Mouse (Mus musculus) lung, postnatal 0 days (tissue): ENCODE data around the gene Phf21a. TPM values are rescaled to one million over a fixed set of nuclear protein-coding genes. Genes with fewer than 3 reads are reported as not detected.
A peak's percentile ranks its signal among the peaks of the same experiment; 100 is the strongest.
"Not testable (repeated sequence)": the region's sequence is repeated elsewhere in the genome, so short reads cannot be mapped to it uniquely, and the experiment has no call there.

Experiments
- ATAC-seq: fragments of 200-750 bp; cut with Nextera tagmentation; 2 replicates; pipeline ENCODE4 v1.8.0; 2017; ENCODE audit warnings: moderate library complexity
- DNase-seq: peaks from one replicate; pipeline ENCODE4 v3.0.0-alpha.2; 2016; ENCODE audit warnings: low spot score
- H3K27ac ChIP-seq: fragments of 300-500 bp; sonication (generic); 2 replicates; pipeline ENCODE4 v1.5.1; 2014; ENCODE audit warnings: antibody characterized with exemption, mild to moderate bottlenecking, low read length, mixed read lengths
- H3K27me3 ChIP-seq: fragments of 300-500 bp; sonication (generic); replicated peaks from 2 replicates; pipeline ENCODE4 v1.6.1; 2014; ENCODE audit warnings: low read length, mixed read lengths; ENCODE audit not compliant: insufficient read depth
- H3K36me3 ChIP-seq: fragments of 300-500 bp; sonication (generic); 2 replicates; pipeline ENCODE4 v1.6.1; 2014; ENCODE audit warnings: low read length, mixed read lengths; ENCODE audit not compliant: insufficient read depth
- H3K4me1 ChIP-seq: fragments of 300-500 bp; sonication (generic); 2 replicates; pipeline ENCODE4 v1.6.1; 2014; ENCODE audit warnings: antibody characterized with exemption, low read depth, low read length, mixed read lengths; ENCODE audit not compliant: insufficient read depth
- H3K4me2 ChIP-seq: fragments of 300-500 bp; sonication (generic); replicated peaks from 2 replicates; pipeline ENCODE4 v1.6.1; 2014; ENCODE audit warnings: low read depth, mild to moderate bottlenecking, low read length, moderate library complexity, mixed read lengths
- H3K4me3 ChIP-seq: fragments of 300-500 bp; sonication (generic); 2 replicates; pipeline ENCODE4 v1.5.1; 2014; ENCODE audit warnings: low read depth, low read length
- H3K9ac ChIP-seq: fragments of 300-500 bp; sonication (generic); replicated peaks from 2 replicates; pipeline ENCODE4 v1.6.1; 2014; ENCODE audit warnings: low read depth, mild to moderate bottlenecking
- H3K9me3 ChIP-seq: fragments of 300-500 bp; sonication (generic); 2 replicates; pipeline ENCODE4 v1.6.1; 2016; ENCODE audit warnings: low read length, mixed read lengths
- CTCF ChIP-seq: IDR thresholded peaks from 2 replicates; pipeline ENCODE4 v1.5.1; 2016; ENCODE audit warnings: antibody characterized with exemption, mild to moderate bottlenecking
- EP300 ChIP-seq: IDR thresholded peaks from 2 replicates; pipeline ENCODE4 v1.6.1; 2016; ENCODE audit warnings: antibody characterized with exemption, mild to moderate bottlenecking, control low read depth
- WGBS: fragments of 180-500 bp; shearing (Covaris S2); extraction: QIAGEN DNeasy Blood & Tissue Kit; methylation state at CpG from one replicate; pipeline ENCODE4 v1.1.7; 2014; 5-methylcytosine and 5-hydroxymethylcytosine counted together
- polyA plus RNA-seq: library from polyadenylated mRNA; unstranded; fragments of >200 nt; fragmentation: Nextera tagmentation; extraction: Ambion mirVana; gene quantifications from 2 replicates; pipeline ENCODE4 v1.2.1, GENCODE M21; 2015

Phf21a gene
- polyA plus RNA-seq, 1 experiment from 2014 or later = 12.9 TPM

DNA sequence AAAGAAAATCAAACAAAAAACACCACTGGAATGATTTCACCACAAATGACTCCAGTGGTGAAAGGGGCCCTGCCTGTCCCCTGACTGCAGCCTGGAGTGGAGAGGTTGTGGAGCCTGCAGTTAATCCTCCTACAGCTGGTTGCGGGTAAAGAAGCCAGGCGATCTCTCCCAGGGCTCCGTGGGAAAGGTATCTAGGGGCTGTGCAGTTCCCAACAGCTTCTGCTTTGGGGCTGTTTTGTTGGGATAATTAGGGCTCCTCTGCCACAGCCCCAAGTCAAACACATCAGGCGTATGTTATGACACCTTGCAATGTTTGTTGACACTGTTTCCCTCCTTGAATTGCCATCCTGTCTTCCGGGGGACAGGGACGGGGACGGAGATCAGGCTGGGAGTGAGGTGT, 47.5 kb downstream of the Phf21a start:
- WGBS = 23% methylated on average over 7 of the region's 7 CpGs
- ATAC-seq = no peak
- Histone ChIP-seq H3K27me3 (no peaks in the 10 kb centered on the region), H3K9ac (no peak overlapping the region), H3K27ac (no peak overlapping the region), H3K9me3 (no peaks in the 10 kb centered on the region), H3K4me3 (peak overlapping the region; percentile 31), H3K36me3 (no peaks in the 10 kb centered on the region), H3K4me1 (peaks cover 3% of the 10 kb centered on the region; the same call in 1 of the 2 replicates), H3K4me2 (peak overlapping the region; percentile 62)
- DNase-seq = no peak
- no peak for TF ChIP-seq CTCF
- TF ChIP-seq EP300 = no peak

DNA sequence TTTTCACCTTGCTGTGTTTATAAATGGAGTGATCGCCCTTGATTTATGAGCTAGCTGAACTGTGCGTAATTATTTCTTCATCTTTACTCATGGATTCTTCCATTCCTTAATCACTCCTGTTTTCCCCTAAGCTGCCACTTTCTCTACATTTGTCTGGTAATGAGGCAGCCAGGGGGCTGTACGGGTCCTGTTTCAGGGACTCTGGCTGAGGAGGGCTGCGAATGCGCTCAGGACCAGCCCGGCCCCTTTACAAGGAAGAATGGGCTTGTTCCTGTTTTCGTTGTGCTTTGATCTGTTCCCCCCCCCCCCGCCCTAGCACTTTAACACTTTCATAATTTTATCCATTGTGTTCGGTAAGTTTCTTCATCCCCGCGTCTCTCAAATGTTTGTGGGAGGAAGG, 48.2 kb downstream of the Phf21a start:
- H3K27me3 ChIP-seq = no peaks in the 10 kb centered on the region
- H3K27ac ChIP-seq = no peak overlapping the region
- no peaks in the 10 kb centered on the region for H3K36me3 ChIP-seq
- peak overlapping the region; percentile 62 for H3K4me2 ChIP-seq
- no peaks in the 10 kb centered on the region for H3K9me3 ChIP-seq
- H3K4me3 ChIP-seq = peak overlapping the region; percentile 31
- peak; percentile 38; the same call in 1 of the 2 replicates for ATAC-seq
- no peak for TF ChIP-seq EP300
- 0 out of 2 replicates have a peak, but pooled peaks have one; percentile 10 for TF ChIP-seq CTCF
- DNase-seq = peak; percentile 13
- WGBS = 6% methylated on average over 11 of the region's 11 CpGs
- H3K4me1 ChIP-seq = peaks cover 3% of the 10 kb centered on the region; the same call in 1 of the 2 replicates
- H3K9ac ChIP-seq = no peak overlapping the region; the same call in 1 of the 2 replicates

DNA sequence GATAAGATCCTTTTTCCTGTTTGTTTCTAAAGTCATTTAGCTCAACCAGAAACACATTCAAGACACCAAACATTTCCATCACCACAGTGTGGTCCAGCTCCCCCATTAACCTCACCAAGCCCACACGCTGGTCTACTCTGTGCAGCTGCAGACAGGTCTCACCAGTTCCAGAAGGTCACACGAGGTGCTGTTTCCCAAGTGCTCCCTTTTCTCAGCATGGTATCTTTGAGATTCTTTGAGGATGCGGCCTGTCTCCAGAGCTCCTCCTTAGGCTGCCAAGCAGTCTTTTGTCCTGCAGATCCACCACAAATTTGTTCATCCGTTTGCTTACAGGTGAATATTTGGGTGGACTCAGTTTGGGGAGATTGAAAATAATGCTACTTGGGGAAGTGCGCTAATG, 51.0 kb downstream of the Phf21a start:
- H3K4me2 ChIP-seq = no peak overlapping the region
- no peak overlapping the region for H3K27ac ChIP-seq
- no peaks in the 10 kb centered on the region for H3K9me3 ChIP-seq
- ATAC-seq = no peak
- WGBS = 45% methylated on average over 5 of the region's 5 CpGs
- no peak for TF ChIP-seq EP300
- TF ChIP-seq CTCF = no peak
- H3K36me3 ChIP-seq = no peaks in the 10 kb centered on the region
- peaks cover 3% of the 10 kb centered on the region; the same call in 1 of the 2 replicates for H3K4me1 ChIP-seq
- H3K4me3 ChIP-seq = no peak overlapping the region
- DNase-seq = no peak
- no peaks in the 10 kb centered on the region for H3K27me3 ChIP-seq
- H3K9ac ChIP-seq = no peak overlapping the region

DNA sequence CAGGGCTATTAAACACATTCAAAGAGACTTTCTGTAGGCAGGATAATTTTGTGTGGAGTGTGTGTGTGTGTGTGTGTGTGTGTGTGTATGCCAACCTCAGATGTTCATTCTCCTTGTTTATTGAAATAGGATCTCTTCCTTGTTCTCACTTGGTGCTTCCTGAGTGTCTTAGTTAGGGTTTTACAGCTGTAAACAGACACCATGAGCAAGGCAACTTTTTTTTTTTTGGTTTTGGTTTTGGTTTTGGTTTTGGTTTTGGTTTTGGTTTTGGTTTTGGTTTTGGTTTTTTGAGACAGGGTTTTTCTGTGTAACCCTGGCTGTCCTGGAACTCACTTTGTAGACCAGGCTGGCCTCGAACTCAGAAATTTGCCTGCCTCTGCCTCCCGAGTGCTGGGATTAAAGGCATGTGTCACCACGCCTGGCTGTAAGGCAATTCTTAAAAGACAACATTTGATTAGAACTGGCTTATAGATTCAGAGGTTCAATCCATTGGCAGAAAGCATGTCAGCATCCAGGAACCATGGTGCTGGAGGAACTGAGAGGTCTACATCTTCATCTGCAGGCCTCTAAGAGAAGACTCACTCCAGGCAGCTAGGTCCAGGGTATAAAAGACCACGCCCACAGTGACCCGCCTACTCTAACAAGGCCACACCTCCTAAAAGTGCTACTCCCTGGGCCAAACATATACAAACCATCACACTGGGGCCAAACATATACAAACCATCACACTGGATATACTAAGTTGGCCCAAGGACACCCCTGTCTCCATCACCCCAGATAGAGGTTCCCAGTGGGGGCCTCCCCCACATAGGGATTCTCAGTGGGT, 55.2 kb downstream of the Phf21a start:
- H3K4me3 ChIP-seq, DNase-seq, H3K9me3 ChIP-seq, H3K4me2 ChIP-seq, ATAC-seq, H3K36me3 ChIP-seq, H3K27me3 ChIP-seq, H3K4me1 ChIP-seq, H3K27ac ChIP-seq, H3K9ac ChIP-seq: not testable (repeated sequence)
- WGBS = 80% methylated on average over 5 of the region's 5 CpGs

DNA sequence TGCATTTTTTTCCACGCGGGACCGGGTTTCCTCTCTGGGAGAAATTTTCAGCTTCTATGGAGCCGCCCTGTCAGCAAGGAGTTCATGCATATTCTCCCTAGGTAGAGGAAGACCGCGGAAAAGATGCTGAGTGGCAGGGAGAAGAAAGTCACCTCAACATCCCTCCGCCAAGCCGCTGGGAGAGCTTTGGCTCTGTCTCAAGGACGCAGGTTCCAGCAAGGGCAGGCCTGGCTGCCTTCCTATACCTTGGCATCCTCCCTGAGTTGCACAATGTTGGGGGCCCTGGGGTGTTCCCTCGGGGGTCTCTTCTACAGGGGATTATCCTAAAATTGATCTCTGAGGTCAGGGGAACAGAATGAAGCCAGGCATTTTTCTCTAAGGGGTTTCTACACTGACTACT, 71.4 kb downstream of the Phf21a start:
- no peaks in the 10 kb centered on the region for H3K27me3 ChIP-seq
- ATAC-seq = no peak
- TF ChIP-seq CTCF = no peak
- no peak for TF ChIP-seq EP300

DNA sequence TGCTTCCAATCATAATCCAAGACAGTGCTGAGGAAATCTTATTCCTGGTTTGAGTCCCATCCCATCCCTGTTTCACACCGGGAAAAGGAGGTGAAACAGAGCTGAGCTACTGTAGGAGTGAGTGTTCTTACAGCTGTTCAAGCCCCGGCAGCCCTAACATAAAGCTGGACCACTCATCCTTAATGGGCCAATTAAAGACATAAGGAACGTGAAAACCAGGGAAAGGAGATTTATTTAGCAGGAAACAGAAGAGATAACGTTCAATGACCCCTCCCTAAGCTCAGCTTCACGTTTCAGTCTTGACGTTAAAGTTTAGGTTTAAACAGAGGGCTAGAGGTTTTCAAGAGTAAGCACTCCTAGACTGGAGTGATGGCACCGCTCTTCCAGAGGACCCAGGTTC, 74.0 kb downstream of the Phf21a start:
- H3K36me3 ChIP-seq = no peaks in the 10 kb centered on the region
- H3K4me3 ChIP-seq = no peak overlapping the region
- no peak overlapping the region for H3K4me2 ChIP-seq
- no peaks in the 10 kb centered on the region for H3K4me1 ChIP-seq
- no peak overlapping the region for H3K9ac ChIP-seq
- no peaks in the 10 kb centered on the region for H3K9me3 ChIP-seq
- no peak for DNase-seq
- 30% methylated on average over 7 of the region's 7 CpGs for WGBS
- no peak for TF ChIP-seq CTCF
- TF ChIP-seq EP300 = no peak
- H3K27ac ChIP-seq = no peak overlapping the region
- no peaks in the 10 kb centered on the region for H3K27me3 ChIP-seq
- ATAC-seq = no peak

More for the DNA sequence above, 71.4 kb downstream of the Phf21a start:
- no peaks in the 10 kb centered on the region for H3K9me3 ChIP-seq
- no peaks in the 10 kb centered on the region for H3K4me1 ChIP-seq
- no peaks in the 10 kb centered on the region for H3K36me3 ChIP-seq
- no peak for DNase-seq
- no peak overlapping the region for H3K27ac ChIP-seq
- WGBS = 65% methylated on average over 10 of the region's 10 CpGs
- H3K9ac ChIP-seq = no peak overlapping the region
- no peak overlapping the region for H3K4me3 ChIP-seq
- no peak overlapping the region for H3K4me2 ChIP-seq
